ENCODE assay signal across 16 mouse cellular contexts in the genomic region with DNA sequence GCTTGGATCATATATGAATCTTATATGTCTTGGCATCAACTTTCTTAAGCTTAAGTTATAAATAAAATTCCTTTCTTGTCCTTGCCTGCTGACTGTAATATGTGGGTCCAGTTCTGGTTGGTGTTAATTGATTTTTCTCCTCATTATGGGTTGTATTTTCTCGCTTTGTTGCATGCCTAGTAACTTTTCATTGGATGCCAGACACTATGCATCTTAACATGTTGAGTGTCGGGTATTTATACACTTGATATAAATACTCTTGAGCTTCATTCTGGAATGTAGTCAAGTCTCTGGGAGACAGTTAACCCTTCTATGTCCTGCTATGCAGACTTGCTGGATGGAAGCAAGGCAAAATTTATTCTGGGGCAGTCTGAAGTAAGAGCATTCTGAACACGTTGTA.
DNase-seq lines count a peak whose midpoint lies in the region; ATAC-seq and TF ChIP-seq lines count a peak whose summit lies in the region.
"Had no signal": no experiment of that assay in that cellular context is flagged by ENCODE, and none has a peak within 500 bp of the region (broad histone marks: within the 10 kb centered on the region; RNA-seq: fewer than 3 reads in every experiment).

No protein-coding gene starts in this region.

- no peak overlapping the region for H3K4me3 ChIP-seq in forebrain, embryonic 16.5 days (replicated peaks; ENCODE audit: low read length)
- H3K4me3 ChIP-seq in forebrain, embryonic 10.5 days = no peak overlapping the region
- no peak overlapping the region for H3K4me3 ChIP-seq in lung, embryonic 14.5 days (ENCODE audit: low read depth, low read length)
- H3K4me3 ChIP-seq in lung, postnatal 0 days (ENCODE audit: low read depth, low read length) = no peak overlapping the region
- H3K4me3 ChIP-seq: embryonic facial prominence, embryonic 10.5 days; embryonic facial prominence, embryonic 12.5 days; forebrain, embryonic 15.5 days had no signal

- no peaks in the 10 kb centered on the region for H3K9me3 ChIP-seq in forebrain, embryonic 16.5 days (ENCODE audit: control insufficient read depth, low read length)
- H3K9me3 ChIP-seq in forebrain, embryonic 10.5 days = no peaks in the 10 kb centered on the region
- H3K9me3 ChIP-seq in lung, embryonic 14.5 days (ENCODE audit: low read depth, low read length) = no peaks in the 10 kb centered on the region
- no peaks in the 10 kb centered on the region for H3K9me3 ChIP-seq in lung, postnatal 0 days (ENCODE audit: low read length)
- H3K9me3 ChIP-seq: embryonic facial prominence, embryonic 10.5 days; embryonic facial prominence, embryonic 12.5 days; forebrain, embryonic 15.5 days had no signal

- H3K4me2 ChIP-seq in forebrain, embryonic 16.5 days (ENCODE audit: low read length) = no peak overlapping the region
- no peak overlapping the region for H3K4me2 ChIP-seq in lung, embryonic 14.5 days
- no peak overlapping the region for H3K4me2 ChIP-seq in lung, postnatal 0 days (replicated peaks; ENCODE audit: low read depth, low read length)
- H3K4me2 ChIP-seq: embryonic facial prominence, embryonic 12.5 days; forebrain, embryonic 15.5 days had no signal

- no peak for DNase-seq in forebrain, embryonic 10.5 days (ENCODE audit: extremely low spot score, low spot score)
- DNase-seq in lung, embryonic 14.5 days = peak; percentile 48
- DNase-seq in lung, postnatal 0 days (ENCODE audit: low spot score) = no peak
- peak; percentile 18 for DNase-seq in brain, embryonic 18.5 days (ENCODE audit: low read depth, low spot score)
- DNase-seq in urinary bladder, postnatal 10 days (ENCODE audit: low spot score) = no peak
- DNase-seq: adrenal gland, adult 2 months; adrenal gland, postnatal 10 days; adrenal gland, postnatal 25 days; cerebellum, adult 11 months; cerebellum, adult 18-20 months; cerebellum, adult 8-10 months; cerebellum, adult 9-11 months had no signal

- no peak for TF ChIP-seq CTCF in lung, embryonic 14.5 days (IDR thresholded peaks at IDR 0.05; ENCODE audit: low read depth)
- no peak for TF ChIP-seq CTCF in lung, postnatal 0 days (IDR thresholded peaks at IDR 0.05)

- no peak overlapping the region for H3K27ac ChIP-seq in forebrain, embryonic 16.5 days (ENCODE audit: low read length)
- no peak overlapping the region for H3K27ac ChIP-seq in forebrain, embryonic 10.5 days
- no peak overlapping the region for H3K27ac ChIP-seq in lung, embryonic 14.5 days (ENCODE audit: low read depth)
- no peak overlapping the region for H3K27ac ChIP-seq in lung, postnatal 0 days (ENCODE audit: low read length)
- H3K27ac ChIP-seq: embryonic facial prominence, embryonic 10.5 days; embryonic facial prominence, embryonic 12.5 days; forebrain, embryonic 15.5 days had no signal

- TF ChIP-seq EP300 in lung, postnatal 0 days (IDR thresholded peaks at IDR 0.05) = no peak

- no peaks in the 10 kb centered on the region for H3K27me3 ChIP-seq in forebrain, embryonic 16.5 days (replicated peaks; ENCODE audit: control insufficient read depth, insufficient read depth, low read length)
- H3K27me3 ChIP-seq in forebrain, embryonic 10.5 days (ENCODE audit: poor library complexity, severe bottlenecking) = no peaks in the 10 kb centered on the region
- H3K27me3 ChIP-seq in lung, embryonic 14.5 days (ENCODE audit: insufficient read depth, low read length) = no peaks in the 10 kb centered on the region
- no peaks in the 10 kb centered on the region for H3K27me3 ChIP-seq in lung, postnatal 0 days (replicated peaks; ENCODE audit: insufficient read depth, low read length)
- H3K27me3 ChIP-seq: embryonic facial prominence, embryonic 12.5 days; forebrain, embryonic 15.5 days had no signal

- WGBS in forebrain, embryonic 16.5 days = 49% methylated on average over 3 of the region's 3 CpGs
- WGBS in forebrain, embryonic 10.5 days = 92% methylated on average over 3 of the region's 3 CpGs
- WGBS in lung, embryonic 14.5 days = 38% methylated on average over 3 of the region's 3 CpGs
- 45% methylated on average over 3 of the region's 3 CpGs for WGBS in lung, postnatal 0 days

- peak; percentile 71 for ATAC-seq in forebrain, embryonic 16.5 days
- ATAC-seq in lung, embryonic 14.5 days (ENCODE audit: insufficient read depth) = no peak
- no peak for ATAC-seq in lung, postnatal 0 days
- ATAC-seq: forebrain, embryonic 15.5 days had no signal

- no peaks in the 10 kb centered on the region for H3K4me1 ChIP-seq in forebrain, embryonic 16.5 days (replicated peaks; ENCODE audit: control insufficient read depth, insufficient read depth, low read length)
- no peaks in the 10 kb centered on the region for H3K4me1 ChIP-seq in forebrain, embryonic 10.5 days
- no peaks in the 10 kb centered on the region for H3K4me1 ChIP-seq in lung, embryonic 14.5 days (ENCODE audit: insufficient read depth)
- no peaks in the 10 kb centered on the region for H3K4me1 ChIP-seq in lung, postnatal 0 days (ENCODE audit: insufficient read depth, low read depth, low read length)
- H3K4me1 ChIP-seq: embryonic facial prominence, embryonic 10.5 days; embryonic facial prominence, embryonic 12.5 days; forebrain, embryonic 15.5 days had no signal

- no peaks in the 10 kb centered on the region for H3K36me3 ChIP-seq in forebrain, embryonic 16.5 days (ENCODE audit: control insufficient read depth, insufficient read depth)
- no peaks in the 10 kb centered on the region for H3K36me3 ChIP-seq in forebrain, embryonic 10.5 days (replicated peaks)
- no peaks in the 10 kb centered on the region for H3K36me3 ChIP-seq in lung, embryonic 14.5 days (ENCODE audit: insufficient read depth)
- H3K36me3 ChIP-seq in lung, postnatal 0 days (ENCODE audit: insufficient read depth, low read length) = no peaks in the 10 kb centered on the region
- H3K36me3 ChIP-seq: embryonic facial prominence, embryonic 10.5 days; embryonic facial prominence, embryonic 12.5 days; forebrain, embryonic 15.5 days had no signal

- H3K9ac ChIP-seq in forebrain, embryonic 16.5 days (replicated peaks; ENCODE audit: low read depth, low read length) = no peak overlapping the region
- H3K9ac ChIP-seq in lung, embryonic 14.5 days = no peak overlapping the region
- H3K9ac ChIP-seq in lung, postnatal 0 days (replicated peaks; ENCODE audit: low read depth) = no peak overlapping the region
- H3K9ac ChIP-seq: embryonic facial prominence, embryonic 12.5 days; forebrain, embryonic 15.5 days had no signal

Comparison
In these comparisons a context has a peak if more than half of its experiments do, and no peak if none do; other contexts are left out.
1. DNase-seq: peak in lung, embryonic 14.5 days (single experiment) and brain, embryonic 18.5 days (single experiment); none in forebrain, embryonic 10.5 days (single experiment), lung, postnatal 0 days (single experiment) and urinary bladder, postnatal 10 days (single experiment).